Mouse (Mus musculus) embryonic fibroblast, embryonic 13.5 days (primary cell): ENCODE measurements around the gene Tcf7l2.

Experiments
- CTCF ChIP-seq: IDR thresholded peaks from 2 replicates; pipeline ENCODE4 v1.5.1; 2011; ENCODE audit warnings: mild to moderate bottlenecking, control low read depth, low read length, moderate library complexity, borderline replicate concordance; ENCODE audit not compliant: insufficient read depth
- POLR2A ChIP-seq: IDR thresholded peaks from 2 replicates; pipeline ENCODE4 v1.6.1; 2011; ENCODE audit warnings: low read depth, mild to moderate bottlenecking, control low read depth, low read length, moderate library complexity

DNA sequence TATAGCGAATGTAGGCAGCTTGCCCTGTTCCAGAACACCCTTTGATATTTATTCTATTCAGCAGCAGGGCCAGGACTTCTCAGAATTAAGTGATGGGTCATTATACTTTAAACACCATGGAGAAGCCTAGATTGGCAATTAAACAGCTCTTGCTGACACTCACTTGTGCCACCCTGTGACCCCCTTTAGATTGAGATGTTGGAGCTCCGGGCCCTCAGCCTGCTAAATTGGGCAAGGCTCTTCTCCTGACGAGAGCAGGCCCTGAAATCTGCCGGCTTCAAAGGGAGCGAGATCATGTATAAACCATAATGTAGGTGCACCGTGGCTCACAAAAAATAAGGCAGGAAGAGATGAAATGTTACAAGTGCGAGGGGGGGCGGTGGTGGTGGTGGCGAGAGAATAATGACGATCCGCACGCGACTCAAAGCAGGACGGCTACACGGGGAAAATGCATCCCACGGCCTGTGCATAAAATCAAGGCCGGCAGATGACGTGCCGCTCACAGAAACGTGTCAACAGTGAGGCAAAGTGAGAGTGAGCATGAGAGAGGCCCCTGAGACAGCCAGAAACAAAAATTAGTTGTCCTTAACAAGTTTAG lies 173.1 kb downstream of the Tcf7l2 start:
- no peak for TF ChIP-seq CTCF
- TF ChIP-seq POLR2A = no peak
